Mouse (Mus musculus) CH12.LX (cell line): ENCODE data around the gene Fgf11.

Source experiments
- CHD1 ChIP-seq: IDR thresholded peaks from 2 replicates; pipeline ENCODE4 v1.6.1; 2012; ENCODE audit warnings: low read depth, low read length, improper control_type of control experiment, inconsistent platforms
- CTCF ChIP-seq, 2 experiments: IDR thresholded peaks in 1 of 2; conservative IDR thresholded peaks in 1 of 2; 2 replicates each; pipeline ENCODE4 v1.5.1; 2011 to 2012; ENCODE audit warnings: low read depth in 2 of 2, low read length in 2 of 2, improper control_type of control experiment in 1 of 2, inconsistent platforms in 1 of 2, mild to moderate bottlenecking in 1 of 2, moderate library complexity in 1 of 2
- JUND ChIP-seq: conservative IDR thresholded peaks from 2 replicates; pipeline ENCODE4 v1.6.1; 2011; ENCODE audit warnings: low read depth, low read length, improper control_type of control experiment
- MAZ ChIP-seq: IDR thresholded peaks from 2 replicates; pipeline ENCODE4 v1.6.1; 2012; ENCODE audit warnings: low read depth, mild to moderate bottlenecking, inconsistent platforms, low read length, improper control_type of control experiment, moderate library complexity
- POLR2A ChIP-seq: IDR thresholded peaks from 2 replicates; pipeline ENCODE4 v1.6.1; 2011; ENCODE audit warnings: low read depth, mild to moderate bottlenecking, improper control_type of control experiment, low read length
- POLR2AphosphoS2 ChIP-seq: IDR thresholded peaks from 2 replicates; pipeline ENCODE4 v1.6.1; 2011; ENCODE audit warnings: low read depth, low read length, improper control_type of control experiment
- RCOR1 ChIP-seq: conservative IDR thresholded peaks from 2 replicates; pipeline ENCODE4 v1.6.1; 2012; ENCODE audit warnings: low read depth, mild to moderate bottlenecking, inconsistent platforms, low read length, improper control_type of control experiment
- SIN3A ChIP-seq: IDR thresholded peaks from 2 replicates; pipeline ENCODE4 v1.6.1; 2012; ENCODE audit warnings: low read length, improper control_type of control experiment, inconsistent platforms
- USF2 ChIP-seq: conservative IDR thresholded peaks from 2 replicates; pipeline ENCODE4 v1.6.1; 2011; ENCODE audit warnings: low read depth, low read length, improper control_type of control experiment

GRCm38 (mm10) chr11:69777504-69778257 is 24.0 kb downstream of the Fgf11 start:
- TF ChIP-seq CTCF (conservative IDR thresholded peaks at IDR 0.05 in 1 of 2, IDR thresholded peaks at IDR 0.05 in 1 of 2; ENCODE audit: low read depth in 2 of 2, low read length in 2 of 2) (no peak), USF2 (no peak), POLR2A (no peak), JUND (no peak), RCOR1 (no peak), CHD1 (no peak), MAZ (no peak), SIN3A (no peak), POLR2AphosphoS2 (no peak)
